Mouse (Mus musculus) intestine, embryonic 14.5 days (tissue): ENCODE measurements at regions not wholly inside any gene's neighbourhood (a gene's known extent, or its start where the extent isn't known, plus 50 kb on each side); places are given as distances from the start of the nearest gene placed in this dataset.
A peak's percentile ranks its signal among the peaks of the same experiment; 100 is the strongest.
"Not testable (repeated sequence)": the region's sequence is repeated elsewhere in the genome, so short reads cannot be mapped to it uniquely, and the experiment has no call there.

ENCODE experiments used
- ATAC-seq: fragments of 200-750 bp; cut with Nextera tagmentation; replicated peaks from 2 replicates; pipeline ENCODE4 v1.8.0; 2017; ENCODE audit warnings: low read depth, moderate number of reproducible peaks, moderate TSS enrichment, moderate library complexity; ENCODE audit not compliant: low FRiP score, low TSS enrichment
- DNase-seq: peaks from one replicate; pipeline ENCODE4 v3.0.0-alpha.2; 2018; ENCODE audit warnings: low spot score
- H3K27ac ChIP-seq: fragments of 300-500 bp; sonication (generic); 2 replicates; pipeline ENCODE4 v1.5.1; 2014; ENCODE audit warnings: low read depth, mild to moderate bottlenecking, control low read depth
- H3K27me3 ChIP-seq: fragments of 300-500 bp; sonication (generic); replicated peaks from 2 replicates; pipeline ENCODE4 v1.6.1; 2014; ENCODE audit warnings: low read length, control low read depth; ENCODE audit not compliant: control insufficient read depth, insufficient read depth
- H3K36me3 ChIP-seq: fragments of 300-500 bp; sonication (generic); 2 replicates; pipeline ENCODE4 v1.6.1; 2014; ENCODE audit warnings: low read length, control low read depth; ENCODE audit not compliant: control insufficient read depth, insufficient read depth
- H3K4me1 ChIP-seq: fragments of 300-500 bp; sonication (generic); replicated peaks from 2 replicates; pipeline ENCODE4 v1.6.1; 2014; ENCODE audit warnings: low read length, control low read depth, mixed read lengths; ENCODE audit not compliant: control insufficient read depth, insufficient read depth
- H3K4me2 ChIP-seq: fragments of 300-500 bp; sonication (generic); 2 replicates; pipeline ENCODE4 v1.6.1; 2014; ENCODE audit warnings: low read length
- H3K4me3 ChIP-seq: fragments of 300-500 bp; sonication (generic); 2 replicates; pipeline ENCODE4 v1.5.1; 2014; ENCODE audit warnings: low read depth, low read length, control low read depth, mixed read lengths
- H3K9ac ChIP-seq: fragments of 300-500 bp; sonication (generic); 2 replicates; pipeline ENCODE4 v1.6.1; 2014; ENCODE audit warnings: mild to moderate bottlenecking, low read length
- H3K9me3 ChIP-seq: fragments of 300-500 bp; sonication (generic); 2 replicates; pipeline ENCODE4 v1.6.1; 2016; ENCODE audit warnings: low read length, control low read depth; ENCODE audit not compliant: control insufficient read depth
- WGBS: fragments of 180-500 bp; shearing (Covaris S2); extraction: QIAGEN DNeasy Blood & Tissue Kit; methylation state at CpG from one replicate; pipeline ENCODE4 v1.1.7; 2014; 5-methylcytosine and 5-hydroxymethylcytosine counted together

- H3K36me3 ChIP-seq, result no peaks in the 10 kb centered on the region
- ATAC-seq (no peak), DNase-seq (no peak)
- H3K27ac ChIP-seq, result no peak overlapping the region
- H3K4me1 ChIP-seq, result no peaks in the 10 kb centered on the region
- no peak overlapping the region for H3K4me3 ChIP-seq
- H3K4me2 ChIP-seq, result no peak overlapping the region
- no peaks in the 10 kb centered on the region for H3K9me3 ChIP-seq
- no peak overlapping the region for H3K9ac ChIP-seq
- no peaks in the 10 kb centered on the region for H3K27me3 ChIP-seq
- WGBS, result 90% methylated on average over 1 of the region's 1 CpGs
Observed at GRCm38 (mm10) chr10:46629876-46630275, 1052.2 kb downstream of the Hace1 start.

GRCm38 (mm10) chr10:46663041-46663440 lies 1085.4 kb downstream of the Hace1 start:
- Histone ChIP-seq H3K4me2 (no peak overlapping the region), H3K36me3 (no peaks in the 10 kb centered on the region), H3K4me3 (no peak overlapping the region), H3K9me3 (no peaks in the 10 kb centered on the region), H3K4me1 (no peaks in the 10 kb centered on the region), H3K9ac (no peak overlapping the region), H3K27ac (no peak overlapping the region), H3K27me3 (no peaks in the 10 kb centered on the region)
- DNase-seq, result no peak
- ATAC-seq, result no peak

GRCm38 (mm10) chr10:46689823-46690372 lies 1112.3 kb downstream of the Hace1 start:
- H3K4me1 ChIP-seq, H3K4me3 ChIP-seq, H3K36me3 ChIP-seq, H3K4me2 ChIP-seq, H3K27ac ChIP-seq, ATAC-seq, H3K27me3 ChIP-seq, H3K9me3 ChIP-seq, DNase-seq, H3K9ac ChIP-seq: not testable (repeated sequence)
- WGBS, result 97% methylated on average over 1 of the region's 1 CpGs

GRCm38 (mm10) chr10:46692661-46693060 lies 1115.0 kb downstream of the Hace1 start:
- Histone ChIP-seq H3K36me3 (no peaks in the 10 kb centered on the region), H3K9ac (no peak overlapping the region), H3K4me3 (no peak overlapping the region), H3K27me3 (no peaks in the 10 kb centered on the region), H3K4me2 (no peak overlapping the region), H3K27ac (no peak overlapping the region), H3K9me3 (no peaks in the 10 kb centered on the region), H3K4me1 (no peaks in the 10 kb centered on the region)
- no peak for DNase-seq
- ATAC-seq, result no peak
- 82% methylated on average over 3 of the region's 3 CpGs for WGBS

- Histone ChIP-seq H3K9ac (no peak overlapping the region), H3K27me3 (no peaks in the 10 kb centered on the region), H3K4me1 (no peaks in the 10 kb centered on the region), H3K36me3 (no peaks in the 10 kb centered on the region), H3K9me3 (no peaks in the 10 kb centered on the region), H3K27ac (no peak overlapping the region), H3K4me3 (no peak overlapping the region), H3K4me2 (no peak overlapping the region)
- whole genome bisulfite sequencing, result 49% methylated on average over 2 of the region's 2 CpGs
- 0 out of 2 replicates have a peak, but pooled peaks have one; percentile 36 for ATAC-seq
- DNase-seq, result peak; percentile 54
Observed at GRCm38 (mm10) chr10:46697363-46698246, 1120.0 kb downstream of the Hace1 start.

GRCm38 (mm10) chr10:46701221-46701620 lies 1123.6 kb downstream of the Hace1 start:
- WGBS, result 77% methylated on average over 4 of the region's 4 CpGs
- no peak for ATAC-seq

GRCm38 (mm10) chr10:46708022-46708421 lies 1130.4 kb downstream of the Hace1 start:
- not testable (repeated sequence) for H3K27ac ChIP-seq, H3K4me3 ChIP-seq, H3K27me3 ChIP-seq, DNase-seq, ATAC-seq, H3K9me3 ChIP-seq, H3K4me2 ChIP-seq, H3K9ac ChIP-seq, H3K36me3 ChIP-seq, H3K4me1 ChIP-seq

More at GRCm38 (mm10) chr10:46701221-46701620, 1123.6 kb downstream of the Hace1 start:
- Histone ChIP-seq H3K27ac (no peak overlapping the region), H3K4me3 (no peak overlapping the region), H3K4me1 (no peaks in the 10 kb centered on the region), H3K27me3 (no peaks in the 10 kb centered on the region), H3K36me3 (no peaks in the 10 kb centered on the region), H3K4me2 (no peak overlapping the region), H3K9ac (no peak overlapping the region), H3K9me3 (no peaks in the 10 kb centered on the region)
- no peak for DNase-seq

- ATAC-seq, result no peak
- no peaks in the 10 kb centered on the region for H3K4me1 ChIP-seq
- no peak overlapping the region for H3K27ac ChIP-seq
- H3K4me3 ChIP-seq, result no peak overlapping the region
- no peak overlapping the region for H3K4me2 ChIP-seq
- H3K36me3 ChIP-seq, result no peaks in the 10 kb centered on the region
- H3K27me3 ChIP-seq, result no peaks in the 10 kb centered on the region
- DNase-seq, result no peak
- H3K9me3 ChIP-seq, result no peaks in the 10 kb centered on the region
- H3K9ac ChIP-seq, result no peak overlapping the region
Observed at GRCm38 (mm10) chr10:46712690-46713089, 1135.1 kb downstream of the Hace1 start.
